In genomic region chr13:54693558-54694347, GRCm38 (mm10) we compare ENCODE assay signal across 8 mouse cellular contexts. TPM values are rescaled to one million over a fixed set of nuclear protein-coding genes. Genes with fewer than 3 reads are reported as not detected.
A peak's percentile ranks its signal among the peaks of the same experiment; 100 is the strongest.
DNase-seq lines count a peak whose midpoint lies in the region; ATAC-seq lines count a peak whose summit lies in the region.

TSS of gene Rnf44 (minus strand) at chr13:54693907.

- H3K36me3 ChIP-seq in intestine, embryonic 14.5 days (ENCODE audit: control insufficient read depth, insufficient read depth, low read length): no peaks in the 10 kb centered on the region

- intact Hi-C loops in left cerebral cortex, postnatal 14 days (cut with DNase I): no loop called here

- H3K4me2 ChIP-seq in intestine, embryonic 14.5 days (ENCODE audit: low read length): peak within 1 kb of the TSS; percentile 95

- H3K9ac ChIP-seq in intestine, embryonic 14.5 days (ENCODE audit: low read length): peak within 1 kb of the TSS; percentile 92

- under 1% methylated on average over 72 of the region's 92 CpGs for WGBS in intestine, embryonic 14.5 days

- peak within 1 kb of the TSS; percentile 95 for H3K27ac ChIP-seq in intestine, embryonic 14.5 days (ENCODE audit: low read depth)

- peak; percentile 97 to 98 for DNase-seq in adrenal gland, adult 18-20 months (ENCODE audit: low spot score in 2 of 2)
- DNase-seq in embryo, embryonic 11 days: peak; percentile 99
- peak; percentile 100 for DNase-seq in gastrocnemius, postnatal 25 days
- DNase-seq in intestine, embryonic 14.5 days (ENCODE audit: low spot score): peak; percentile 98
- DNase-seq in left cerebral cortex, postnatal 14 days (ENCODE audit: low spot score in 2 of 2): peak; percentile 99
- DNase-seq in mesoderm, embryonic 11.5 days (ENCODE audit: low read depth, low spot score): peak; percentile 100
- peak; percentile 97 for DNase-seq in right cerebral cortex, postnatal 36 days (ENCODE audit: low spot score in 2 of 2)
- peak; percentile 99 for DNase-seq in yolk sac, embryonic 10.5 days (ENCODE audit: low spot score)

- no peaks in the 10 kb centered on the region for H3K9me3 ChIP-seq in intestine, embryonic 14.5 days (ENCODE audit: control insufficient read depth, low read length)

- peaks cover 22% of the 10 kb centered on the region for H3K4me1 ChIP-seq in intestine, embryonic 14.5 days (replicated peaks; ENCODE audit: control insufficient read depth, insufficient read depth, low read length)

- ATAC-seq in intestine, embryonic 14.5 days (replicated peaks; ENCODE audit: low FRiP score, low TSS enrichment, low read depth): peak; percentile 98

- peak within 1 kb of the TSS; percentile 100 for H3K4me3 ChIP-seq in intestine, embryonic 14.5 days (ENCODE audit: low read depth, low read length)

- no peaks in the 10 kb centered on the region for H3K27me3 ChIP-seq in intestine, embryonic 14.5 days (replicated peaks; ENCODE audit: control insufficient read depth, insufficient read depth, low read length)

RNA-seq across cellular contexts. Expression of gene Rnf44, which starts in this region (rescaled TPM):
- 100 to 1,000 TPM in 1 of 2 experiments, 10 to 100 TPM in 1; 98.4 to 123 TPM for total RNA-seq in adrenal gland, adult 18-20 months (2021)
- total RNA-seq in gastrocnemius, postnatal 25 days (2021): 10 to 100 TPM; 24.8 to 30.6 TPM
- polyA plus RNA-seq in intestine, embryonic 14.5 days (2014; fragmentation: Nextera tagmentation; extraction: Ambion mirVana): 91.7 and 102 TPM in 2 replicates
- 100 to 1,000 TPM; 138 to 149 TPM for total RNA-seq in left cerebral cortex, postnatal 14 days (2021)

Comparison
In these comparisons a context has a peak if more than half of its experiments do, and no peak if none do; other contexts are left out.
1. Peak in every context shown above with its lines: DNase-seq, ATAC-seq, H3K4me3 ChIP-seq and H3K27ac ChIP-seq.